Mouse (Mus musculus): ENCODE data around the gene Bcor.

The Bcor gene

GRCm38 (mm10) chrX:12127106-12127670 lies 33.0 kb downstream of the Bcor start:
- DNase-seq (ENCODE audit: extremely low read depth, low read depth) = no peak

- DNase-seq (ENCODE audit: extremely low read depth, low read depth) = no peak
Observed at GRCm38 (mm10) chrX:12126408-12127105, 33.6 kb downstream of the Bcor start.

- DNase-seq (ENCODE audit: extremely low read depth, low read depth) = no peak
Observed at GRCm38 (mm10) chrX:12124571-12124970, 35.6 kb downstream of the Bcor start.

- no peak for DNase-seq (ENCODE audit: extremely low read depth, low read depth)
Observed at GRCm38 (mm10) chrX:12123687-12124087, 36.5 kb downstream of the Bcor start.

- peak; percentile 78 for DNase-seq (ENCODE audit: extremely low read depth, low read depth)
Observed at GRCm38 (mm10) chrX:12122594-12123331, 37.4 kb downstream of the Bcor start.

- DNase-seq (ENCODE audit: extremely low read depth, low read depth) = no peak
Observed at GRCm38 (mm10) chrX:12119476-12119875, 40.7 kb downstream of the Bcor start.

- DNase-seq (ENCODE audit: extremely low read depth, low read depth) = no peak
Observed at GRCm38 (mm10) chrX:12116128-12116527, 44.0 kb downstream of the Bcor start.

GRCm38 (mm10) chrX:12112166-12112565 lies 48.0 kb downstream of the Bcor start:
- DNase-seq (ENCODE audit: extremely low read depth, low read depth) = no peak

GRCm38 (mm10) chrX:12110518-12110917 lies 49.6 kb downstream of the Bcor start:
- DNase-seq (ENCODE audit: extremely low read depth, low read depth) = no peak

- no peak for DNase-seq (ENCODE audit: extremely low read depth, low read depth)
Observed at GRCm38 (mm10) chrX:12105358-12105757, 54.8 kb downstream of the Bcor start.

GRCm38 (mm10) chrX:12096783-12097526 lies 63.2 kb downstream of the Bcor start:
- no peak for DNase-seq (ENCODE audit: extremely low read depth, low read depth)

GRCm38 (mm10) chrX:12093371-12093770 lies 66.8 kb downstream of the Bcor start:
- no peak for DNase-seq (ENCODE audit: extremely low read depth, low read depth)

GRCm38 (mm10) chrX:12091431-12092061 lies 68.6 kb downstream of the Bcor start:
- DNase-seq (ENCODE audit: extremely low read depth, low read depth) = no peak

- no peak for DNase-seq (ENCODE audit: extremely low read depth, low read depth)
Observed at GRCm38 (mm10) chrX:12090871-12091404, 69.2 kb downstream of the Bcor start.

- DNase-seq (ENCODE audit: extremely low read depth, low read depth) = no peak
Observed at GRCm38 (mm10) chrX:12090151-12090870, 69.8 kb downstream of the Bcor start.

- peak; percentile 45 for DNase-seq (ENCODE audit: extremely low read depth, low read depth)
Observed at GRCm38 (mm10) chrX:12089353-12090081, 70.6 kb downstream of the Bcor start.

- DNase-seq (ENCODE audit: extremely low read depth, low read depth) = no peak
Observed at GRCm38 (mm10) chrX:12089027-12089340, 71.2 kb downstream of the Bcor start.

- peak; percentile 37 for DNase-seq (ENCODE audit: extremely low read depth, low read depth)
Observed at GRCm38 (mm10) chrX:12088301-12089026, 71.7 kb downstream of the Bcor start.
